Mouse (Mus musculus): ENCODE results near the gene Gpr146.
A peak's percentile ranks its signal among the peaks of the same experiment; 100 is the strongest.

DNA sequence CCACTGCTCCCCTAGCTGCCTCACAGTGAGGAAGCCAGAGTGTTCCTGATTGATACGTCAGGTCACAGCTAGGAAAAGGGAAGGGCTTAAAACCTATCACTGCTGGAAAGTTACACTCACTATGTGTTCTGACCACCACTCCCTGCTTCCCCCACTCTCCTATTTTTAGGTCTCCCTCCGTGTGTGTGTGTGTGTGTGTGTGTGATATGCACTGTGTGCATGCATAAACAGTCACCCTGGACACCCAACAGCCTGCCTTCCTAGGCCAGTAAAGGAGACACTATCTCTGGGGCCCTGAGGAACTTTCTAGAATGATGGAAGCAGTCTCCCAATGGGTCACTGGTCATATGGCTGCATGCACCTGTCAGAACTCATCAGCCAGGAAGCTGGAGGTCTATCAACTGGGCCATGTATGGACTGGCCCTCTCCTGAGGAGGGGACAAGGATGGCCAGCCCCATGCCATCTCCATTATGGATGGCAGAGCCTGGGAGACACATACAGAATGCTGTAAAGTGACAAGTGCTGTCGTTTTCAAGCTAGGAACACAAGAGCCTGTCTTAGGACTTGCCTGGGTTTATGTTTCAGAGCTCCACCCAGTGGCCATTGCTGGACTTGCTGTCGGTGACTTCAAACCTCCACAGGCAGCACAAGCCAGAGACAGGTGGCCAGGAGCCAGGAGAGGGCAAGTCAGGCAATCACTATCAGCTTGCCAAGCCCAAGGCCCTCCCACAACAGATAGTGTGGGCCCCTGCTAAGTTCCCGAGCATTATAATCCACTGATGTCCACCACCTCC lies 20.7 kb downstream of the Gpr146 start:
- TF ChIP-seq CTCF (IDR thresholded peaks at IDR 0.05; ENCODE audit: extremely low read depth, insufficient read depth, low read length) (peak; percentile 88), POLR2A (IDR thresholded peaks at IDR 0.05; ENCODE audit: extremely low read depth, insufficient read depth, low read length) (no peak)

Measured in cortical plate, adult 2 months (tissue).